Mouse (Mus musculus): ENCODE data around the gene Hist1h3g.

Gene Hist1h3g

GRCm38 (mm10) chr13:23582219-23583056 is 47.2 kb downstream of the Hist1h3g start:
- DNase-seq, result no peak

- no peak for DNase-seq
Observed at GRCm38 (mm10) chr13:23583387-23584068, 48.3 kb downstream of the Hist1h3g start.

GRCm38 (mm10) chr13:23584331-23584730 is 49.1 kb downstream of the Hist1h3g start:
- DNase-seq, result no peak

- DNase-seq, result peak; percentile 76
Observed at GRCm38 (mm10) chr13:23585029-23585441, 49.8 kb downstream of the Hist1h3g start.

Data from lung, postnatal 14 days (tissue).